Mouse (Mus musculus) neural tube, embryonic 14.5 days (tissue): ENCODE data around the gene Nprl3. TPM values are rescaled to one million over a fixed set of nuclear protein-coding genes. Genes with fewer than 3 reads are reported as not detected.

Experiments used
- ATAC-seq: fragments of 200-750 bp; cut with Nextera tagmentation; 2 replicates; pipeline ENCODE4 v1.8.0; 2017; ENCODE audit warnings: low read depth, mild to moderate bottlenecking, moderate TSS enrichment, moderate library complexity
- H3K27ac ChIP-seq: fragments of 300-500 bp; sonication (generic); 2 replicates; pipeline ENCODE4 v1.5.1; 2014; ENCODE audit warnings: low read depth, mild to moderate bottlenecking, control low read depth, low read length, moderate library complexity, mixed read lengths
- H3K27me3 ChIP-seq: fragments of 300-500 bp; sonication (generic); 2 replicates; pipeline ENCODE4 v1.6.1; 2014; ENCODE audit warnings: low read length; ENCODE audit not compliant: control insufficient read depth, insufficient read depth
- H3K36me3 ChIP-seq: fragments of 300-500 bp; sonication (generic); 2 replicates; pipeline ENCODE4 v1.6.1; 2014; ENCODE audit warnings: low read length, mixed read lengths; ENCODE audit not compliant: control insufficient read depth, insufficient read depth
- H3K4me1 ChIP-seq: fragments of 300-500 bp; sonication (generic); 2 replicates; pipeline ENCODE4 v1.6.1; 2014; ENCODE audit warnings: low read length; ENCODE audit not compliant: control insufficient read depth, insufficient read depth
- H3K4me2 ChIP-seq: fragments of 300-500 bp; sonication (generic); 2 replicates; pipeline ENCODE4 v1.6.1; 2014; ENCODE audit warnings: mild to moderate bottlenecking, low read depth, low read length, control low read depth
- H3K4me3 ChIP-seq: fragments of 300-500 bp; sonication (generic); 2 replicates; pipeline ENCODE4 v1.5.1; 2014; ENCODE audit warnings: low read depth, low read length, control low read depth, mixed read lengths
- H3K9ac ChIP-seq: fragments of 300-500 bp; sonication (generic); replicated peaks from 2 replicates; pipeline ENCODE4 v1.6.1; 2014; ENCODE audit warnings: low read depth, mild to moderate bottlenecking, control low read depth, low read length, mixed read lengths
- H3K9me3 ChIP-seq: fragments of 300-500 bp; sonication (generic); 2 replicates; pipeline ENCODE4 v1.6.1; 2016; ENCODE audit warnings: low read length; ENCODE audit not compliant: control insufficient read depth
- WGBS: fragments of 180-500 bp; shearing (Covaris S2); extraction: QIAGEN DNeasy Blood & Tissue Kit; methylation state at CpG from one replicate; pipeline ENCODE4 v1.1.7; 2014; 5-methylcytosine and 5-hydroxymethylcytosine counted together
- polyA plus RNA-seq: library from polyadenylated mRNA; unstranded; fragments of >200 nt; fragmentation: Nextera tagmentation; extraction: Ambion mirVana; gene quantifications from 2 replicates; pipeline ENCODE4 v1.2.1, GENCODE M21; 2014

Gene Nprl3
- 32.7 and 38.3 TPM in 2 replicates for polyA plus RNA-seq

DNA sequence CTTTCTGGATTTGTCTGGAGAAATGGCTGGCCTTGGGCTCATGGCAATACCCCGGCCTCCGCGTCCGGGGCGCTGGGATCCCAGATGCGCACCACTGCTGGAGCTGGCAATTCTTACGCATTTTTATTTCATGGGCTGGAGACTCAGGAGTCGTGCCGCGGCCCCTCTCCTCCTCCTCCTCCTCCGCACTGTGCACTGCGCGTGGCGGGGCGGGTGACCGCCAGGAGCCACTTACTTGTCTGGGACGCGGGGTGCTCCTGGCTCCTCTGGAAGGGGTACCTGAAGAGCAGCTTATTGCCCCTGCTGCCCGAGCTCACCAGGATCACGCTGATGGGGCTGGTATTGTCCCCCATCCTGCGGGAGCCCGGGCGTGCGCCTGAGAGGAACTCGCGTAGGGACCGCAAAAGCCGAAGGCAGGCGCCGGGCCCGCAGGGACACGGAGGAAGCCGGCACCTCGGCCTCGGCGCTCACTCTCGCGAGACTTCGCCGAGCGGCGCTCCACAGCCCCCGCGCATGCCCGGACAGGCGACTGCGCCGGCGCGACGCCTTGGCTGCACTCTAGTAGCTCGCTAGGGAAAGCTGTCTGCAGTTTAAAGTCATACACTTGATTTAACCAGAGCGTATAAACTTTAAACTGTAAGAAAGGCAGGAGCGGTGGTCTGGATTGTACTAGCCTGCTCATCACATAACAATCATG lies at the start of gene Nprl3:
Gene Nprl3, minus strand, starts transcription at position 520 of the 697 bp plus-strand sequence.
- H3K4me1 ChIP-seq: peaks cover 11% of the 10 kb centered on the region; the same call in 1 of the 2 replicates
- peak within 1 kb of the TSS; percentile 96 for H3K27ac ChIP-seq
- peak within 1 kb of the TSS; percentile 86 for H3K4me3 ChIP-seq
- peak within 1 kb of the TSS; percentile 52 for H3K4me2 ChIP-seq
- no peaks in the 10 kb centered on the region for H3K36me3 ChIP-seq
- under 1% methylated on average over 54 of the region's 54 CpGs for WGBS
- peak; percentile 100 for ATAC-seq
- H3K9me3 ChIP-seq: no peaks in the 10 kb centered on the region
- H3K27me3 ChIP-seq: no peaks in the 10 kb centered on the region
- H3K9ac ChIP-seq: peak within 1 kb of the TSS; percentile 93

DNA sequence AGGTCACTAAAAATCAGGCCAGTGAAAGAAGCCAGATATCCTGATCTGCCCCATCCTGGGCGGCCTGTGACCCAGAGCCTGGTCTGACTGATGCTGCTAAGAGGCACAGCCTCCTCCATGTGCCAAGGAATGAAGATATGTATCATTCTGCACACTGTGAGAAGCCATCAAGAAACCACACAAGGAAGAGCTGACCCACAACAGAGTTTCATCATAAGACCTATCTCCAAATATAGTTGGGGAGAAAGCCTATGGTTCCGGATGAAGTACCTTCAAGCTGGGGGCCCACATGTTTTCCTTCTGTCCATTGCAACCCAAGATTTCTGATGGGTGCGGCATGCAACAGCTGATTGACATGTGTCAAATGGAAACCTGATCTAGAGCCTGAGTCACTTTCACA lies 48.5 kb upstream of the Nprl3 start:
- H3K9ac ChIP-seq: no peak overlapping the region
- ATAC-seq: no peak
- H3K4me1 ChIP-seq: no peaks in the 10 kb centered on the region

DNA sequence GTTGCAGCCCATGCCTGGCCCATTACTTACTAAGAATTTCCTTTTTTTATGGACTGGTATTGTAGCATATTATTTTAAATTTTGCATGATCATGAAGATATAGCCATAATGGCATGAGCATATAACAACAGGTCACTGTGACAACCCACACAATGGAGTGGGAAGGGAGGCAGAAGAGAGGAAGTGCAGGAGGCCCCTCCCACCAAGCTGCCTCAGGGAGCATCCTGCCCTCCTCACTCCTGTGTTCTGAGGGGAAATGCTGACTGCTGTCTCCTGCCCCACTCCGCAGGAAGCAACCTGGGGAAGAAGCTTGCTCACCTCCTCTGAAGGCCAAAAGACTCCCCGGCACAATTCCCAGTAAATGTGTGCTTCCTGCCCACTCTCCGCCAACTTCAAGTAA lies 42.4 kb upstream of the Nprl3 start:
- no peak overlapping the region for H3K9ac ChIP-seq
- no peak overlapping the region for H3K4me2 ChIP-seq
- H3K27me3 ChIP-seq: no peaks in the 10 kb centered on the region
- H3K9me3 ChIP-seq: no peaks in the 10 kb centered on the region
- ATAC-seq: no peak
- H3K27ac ChIP-seq: no peak overlapping the region
- no peak overlapping the region for H3K4me3 ChIP-seq
- H3K4me1 ChIP-seq: no peaks in the 10 kb centered on the region
- H3K36me3 ChIP-seq: no peaks in the 10 kb centered on the region
- 86% methylated on average over 3 of the region's 3 CpGs for WGBS

More for the DNA sequence above, 48.5 kb upstream of the Nprl3 start:
- no peak overlapping the region for H3K4me3 ChIP-seq
- WGBS: 87% methylated on average over 3 of the region's 3 CpGs
- no peaks in the 10 kb centered on the region for H3K27me3 ChIP-seq
- no peaks in the 10 kb centered on the region for H3K36me3 ChIP-seq
- H3K9me3 ChIP-seq: no peaks in the 10 kb centered on the region
- H3K4me2 ChIP-seq: no peak overlapping the region
- H3K27ac ChIP-seq: no peak overlapping the region

GRCm38 (mm10) chr11:32309446-32309845 lies 41.9 kb upstream of the Nprl3 start:
- Histone ChIP-seq H3K36me3 (no peaks in the 10 kb centered on the region), H3K9ac (no peak overlapping the region), H3K4me3 (no peak overlapping the region), H3K27ac (no peak overlapping the region), H3K4me1 (no peaks in the 10 kb centered on the region), H3K4me2 (no peak overlapping the region), H3K9me3 (no peaks in the 10 kb centered on the region), H3K27me3 (no peaks in the 10 kb centered on the region)
- WGBS: 44% methylated on average over 4 of the region's 4 CpGs
- ATAC-seq: no peak

GRCm38 (mm10) chr11:32307006-32307405 lies 39.5 kb upstream of the Nprl3 start:
- H3K4me3 ChIP-seq: no peak overlapping the region
- no peak for ATAC-seq
- H3K9me3 ChIP-seq: no peaks in the 10 kb centered on the region
- H3K4me1 ChIP-seq: no peaks in the 10 kb centered on the region
- H3K4me2 ChIP-seq: no peak overlapping the region
- H3K9ac ChIP-seq: no peak overlapping the region
- no peaks in the 10 kb centered on the region for H3K27me3 ChIP-seq
- H3K27ac ChIP-seq: no peak overlapping the region
- H3K36me3 ChIP-seq: no peaks in the 10 kb centered on the region
- 88% methylated on average over 1 of the region's 1 CpGs for WGBS

DNA sequence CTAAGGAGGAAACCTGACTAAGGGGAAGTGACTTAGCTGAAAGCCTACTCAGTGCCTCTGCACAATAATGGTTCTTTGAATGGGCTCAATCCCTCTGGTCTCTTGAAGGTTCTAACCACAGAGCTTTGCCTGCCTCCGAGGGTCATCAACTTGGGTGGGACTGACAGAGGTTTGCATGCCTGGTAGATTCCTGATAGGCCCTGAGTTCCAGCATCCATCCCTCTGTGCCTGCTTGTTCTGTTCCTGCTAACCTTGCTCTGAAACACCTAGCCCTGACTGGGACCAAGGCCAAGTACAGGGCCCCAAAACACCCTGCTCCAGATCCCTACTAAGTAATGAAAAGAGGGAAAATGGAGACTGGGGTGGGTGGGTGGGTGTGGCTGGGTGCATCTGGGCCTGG lies 35.9 kb upstream of the Nprl3 start:
- H3K27ac ChIP-seq: no peak overlapping the region
- no peaks in the 10 kb centered on the region for H3K9me3 ChIP-seq
- no peak overlapping the region for H3K4me2 ChIP-seq
- H3K4me3 ChIP-seq: no peak overlapping the region
- WGBS: 77% methylated on average over 1 of the region's 1 CpGs
- no peak for ATAC-seq
- no peak overlapping the region for H3K9ac ChIP-seq
- no peaks in the 10 kb centered on the region for H3K36me3 ChIP-seq
- no peaks in the 10 kb centered on the region for H3K27me3 ChIP-seq
- H3K4me1 ChIP-seq: no peaks in the 10 kb centered on the region

DNA sequence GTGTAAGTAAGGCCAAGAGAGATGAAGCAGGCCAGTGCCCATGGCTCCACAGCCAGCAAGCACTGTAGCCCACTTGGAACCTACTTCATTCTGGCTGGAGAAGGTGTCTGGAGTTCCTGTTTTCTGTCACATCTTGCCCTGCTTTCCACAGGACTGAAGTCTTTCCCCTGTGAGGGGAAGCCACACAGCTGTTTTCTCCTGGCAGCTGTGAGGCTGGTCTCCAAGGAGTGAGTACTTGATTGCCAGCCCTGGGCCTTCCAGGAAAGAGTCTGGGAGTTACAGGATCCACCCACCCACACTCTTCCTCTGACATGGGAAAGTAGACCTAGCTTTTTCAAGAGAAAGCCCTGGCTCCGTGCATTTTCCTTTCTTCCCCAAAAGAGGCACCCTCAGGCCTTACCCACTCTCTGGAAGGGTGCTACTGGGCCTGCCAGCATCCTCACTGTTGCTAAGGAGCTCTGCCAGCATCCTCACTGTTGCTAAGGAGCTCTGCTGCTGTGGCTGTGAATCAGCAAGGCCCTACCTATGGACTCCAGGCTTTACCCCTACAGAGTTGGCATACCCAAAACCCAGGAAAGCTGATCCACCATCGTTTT lies 35.4 kb upstream of the Nprl3 start:
- no peaks in the 10 kb centered on the region for H3K4me1 ChIP-seq
- no peaks in the 10 kb centered on the region for H3K9me3 ChIP-seq
- WGBS: 53% methylated on average over 2 of the region's 2 CpGs
- H3K36me3 ChIP-seq: no peaks in the 10 kb centered on the region
- no peak overlapping the region for H3K4me3 ChIP-seq
- ATAC-seq: no peak
- no peak overlapping the region for H3K27ac ChIP-seq
- no peak overlapping the region for H3K9ac ChIP-seq
- H3K4me2 ChIP-seq: no peak overlapping the region
- H3K27me3 ChIP-seq: no peaks in the 10 kb centered on the region

DNA sequence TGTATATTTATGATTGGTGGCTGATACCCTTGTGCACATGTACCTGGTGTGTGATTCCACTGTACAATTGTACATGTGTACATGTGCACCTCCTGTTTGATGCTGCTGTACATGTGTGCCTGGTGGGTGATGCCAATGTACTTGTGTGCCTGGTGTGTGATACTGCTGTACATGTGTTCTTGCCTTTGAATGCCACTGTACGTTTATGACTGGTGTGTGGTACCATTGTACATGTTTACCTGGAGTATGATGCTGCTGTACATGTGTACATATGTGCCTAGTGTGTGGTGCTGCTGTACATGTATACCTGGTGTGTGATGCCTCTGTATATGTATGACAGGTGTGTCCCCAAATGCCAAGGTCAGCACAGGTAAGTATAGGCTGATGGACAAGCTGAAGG lies 34.0 kb upstream of the Nprl3 start:
- no peaks in the 10 kb centered on the region for H3K27me3 ChIP-seq
- no peaks in the 10 kb centered on the region for H3K36me3 ChIP-seq
- no peak overlapping the region for H3K27ac ChIP-seq
- H3K4me3 ChIP-seq: no peak overlapping the region
- H3K9ac ChIP-seq: no peak overlapping the region
- no peaks in the 10 kb centered on the region for H3K4me1 ChIP-seq
- 91% methylated on average over 1 of the region's 1 CpGs for WGBS
- H3K4me2 ChIP-seq: no peak overlapping the region
- no peaks in the 10 kb centered on the region for H3K9me3 ChIP-seq
- no peak for ATAC-seq
